Mouse (Mus musculus) spleen, adult 2 months (tissue): ENCODE measurements around the gene Txndc17.

Source experiments
- CTCF ChIP-seq: fragments of 200-500 bp; IDR thresholded peaks from 2 replicates; pipeline ENCODE4 v1.5.1; 2011; ENCODE audit warnings: mild to moderate bottlenecking, inconsistent platforms; ENCODE audit not compliant: insufficient read depth, insufficient read length, insufficient replicate concordance; ENCODE audit errors: extremely low read depth
- POLR2A ChIP-seq: fragments of 200-500 bp; IDR thresholded peaks from 2 replicates; pipeline ENCODE4 v1.6.1; 2011; ENCODE audit warnings: low read depth, low read length, inconsistent platforms

- TF ChIP-seq CTCF (no peak), POLR2A (no peak)
Measured at GRCm38 (mm10) chr11:72163198-72163597, 44.1 kb upstream of the Txndc17 start.
